9 mouse cellular contexts compared by ENCODE assay signal in genomic region chr2:73385172-73385571, GRCm38 (mm10). TPM values are rescaled to one million over a fixed set of nuclear protein-coding genes. Genes with fewer than 3 reads are reported as not detected.
DNase-seq lines count a peak whose midpoint lies in the region; ATAC-seq lines count a peak whose summit lies in the region.
"Had no signal": no experiment of that assay in that cellular context is flagged by ENCODE, and none has a peak within 500 bp of the region (broad histone marks: within the 10 kb centered on the region; RNA-seq: fewer than 3 reads in every experiment).

No protein-coding gene starts in this region.

- H3K27ac ChIP-seq in heart, embryonic 15.5 days: peak overlapping the region; percentile 82; the same call in 1 of the 2 replicates
- H3K27ac ChIP-seq in embryonic facial prominence, embryonic 13.5 days: no peak overlapping the region
- peak overlapping the region; percentile 86 for H3K27ac ChIP-seq in liver, embryonic 12.5 days

- H3K9me3 ChIP-seq in heart, embryonic 15.5 days (replicated peaks): no peaks in the 10 kb centered on the region
- no peaks in the 10 kb centered on the region for H3K9me3 ChIP-seq in embryonic facial prominence, embryonic 13.5 days
- no peaks in the 10 kb centered on the region for H3K9me3 ChIP-seq in liver, embryonic 12.5 days (replicated peaks)

- DNase-seq in heart, postnatal 36 days: no peak
- DNase-seq in A20 (ENCODE audit: low read depth, low spot score): peak; percentile 54
- DNase-seq in cerebellum, postnatal 14 days: no peak
- no peak for DNase-seq in spleen, adult 18-20 months
- no peak for DNase-seq in T-cell, adult 2 months (ENCODE audit: low spot score)
- DNase-seq: lung, adult 18-20 months had no signal

- WGBS in heart, embryonic 15.5 days: 75% methylated on average over 4 of the region's 4 CpGs
- WGBS in embryonic facial prominence, embryonic 13.5 days: 72% methylated on average over 4 of the region's 4 CpGs
- 69% methylated on average over 4 of the region's 4 CpGs for WGBS in liver, embryonic 12.5 days (ENCODE audit: insufficient replicate concordance)

- H3K9ac ChIP-seq in heart, embryonic 15.5 days: no peak overlapping the region
- no peak overlapping the region for H3K9ac ChIP-seq in embryonic facial prominence, embryonic 13.5 days
- H3K9ac ChIP-seq in liver, embryonic 12.5 days: peak overlapping the region; percentile 84

- H3K27me3 ChIP-seq in heart, embryonic 15.5 days: no peaks in the 10 kb centered on the region
- H3K27me3 ChIP-seq in embryonic facial prominence, embryonic 13.5 days: no peaks in the 10 kb centered on the region
- H3K27me3 ChIP-seq in liver, embryonic 12.5 days (replicated peaks): 0 out of 2 replicates have a peak, but pooled peaks cover 3% of the 10 kb centered on the region

- no peaks in the 10 kb centered on the region for H3K36me3 ChIP-seq in heart, embryonic 15.5 days
- 0 out of 2 replicates have a peak, but pooled peaks cover 3% of the 10 kb centered on the region for H3K36me3 ChIP-seq in embryonic facial prominence, embryonic 13.5 days
- H3K36me3 ChIP-seq in liver, embryonic 12.5 days: peaks cover 14% of the 10 kb centered on the region

- H3K4me1 ChIP-seq in heart, embryonic 15.5 days (replicated peaks): peaks cover 8% of the 10 kb centered on the region
- peaks cover 19% of the 10 kb centered on the region for H3K4me1 ChIP-seq in embryonic facial prominence, embryonic 13.5 days
- H3K4me1 ChIP-seq in liver, embryonic 12.5 days: peaks cover 28% of the 10 kb centered on the region

- H3K4me2 ChIP-seq in heart, embryonic 15.5 days: peak overlapping the region; percentile 98
- peak overlapping the region; percentile 96 for H3K4me2 ChIP-seq in embryonic facial prominence, embryonic 13.5 days
- H3K4me2 ChIP-seq in liver, embryonic 12.5 days: peak overlapping the region; percentile 99

- intact Hi-C loops in heart, postnatal 36 days (cut with DNase I): no loop called here

- ATAC-seq in heart, embryonic 15.5 days (replicated peaks; ENCODE audit: insufficient number of reproducible peaks, insufficient read depth, low FRiP score, low read depth): no peak
- ATAC-seq in embryonic facial prominence, embryonic 13.5 days (ENCODE audit: insufficient number of reproducible peaks, insufficient read depth, low FRiP score, low TSS enrichment, low read depth): no peak
- ATAC-seq in liver, embryonic 12.5 days: no peak

- peak overlapping the region; percentile 85 for H3K4me3 ChIP-seq in heart, embryonic 15.5 days
- peak overlapping the region; percentile 75 for H3K4me3 ChIP-seq in embryonic facial prominence, embryonic 13.5 days
- peak overlapping the region; percentile 81 for H3K4me3 ChIP-seq in liver, embryonic 12.5 days

RNA-seq across cellular contexts. Expression of gene Gpr155, which starts 1.2 kb away (rescaled TPM):
- 4.7 and 6.2 TPM in 2 replicates for polyA plus RNA-seq in heart, embryonic 15.5 days (2015; fragmentation: Nextera tagmentation; extraction: Ambion mirVana)
- 10 to 100 TPM; 13.1 to 13.8 TPM for total RNA-seq in heart, postnatal 36 days (2021)
- 8.6 and 9.5 TPM in 2 replicates for polyA plus RNA-seq in embryonic facial prominence, embryonic 13.5 days (2015; fragmentation: Nextera tagmentation; extraction: Ambion mirVana)
- polyA plus RNA-seq in liver, embryonic 12.5 days (2016; fragmentation: Nextera tagmentation; extraction: Ambion mirVana): 8.7 and 9.2 TPM in 2 replicates
